Mouse (Mus musculus): ENCODE data around the gene Fkbp15. TPM values are rescaled to one million over a fixed set of nuclear protein-coding genes. Genes with fewer than 3 reads are reported as not detected.

The Fkbp15 gene
- polyA plus RNA-seq, 1 experiment from 2014 or later: 23.0 TPM

- Histone ChIP-seq H3K9me3 (ENCODE audit: control insufficient read depth, low read length) (no peaks in the 10 kb centered on the region), H3K9ac (replicated peaks; ENCODE audit: low read length) (no peak overlapping the region), H3K36me3 (ENCODE audit: control insufficient read depth, insufficient read depth, low read length) (peaks cover 71% of the 10 kb centered on the region), H3K4me2 (ENCODE audit: low read length) (no peak overlapping the region), H3K4me3 (replicated peaks; ENCODE audit: low read depth, low read length) (no peak overlapping the region), H3K4me1 (ENCODE audit: control insufficient read depth, insufficient read depth, low read length) (no peaks in the 10 kb centered on the region), H3K27ac (replicated peaks; ENCODE audit: low read depth, low read length) (no peak overlapping the region), H3K27me3 (ENCODE audit: control insufficient read depth, insufficient read depth, low read length) (no peaks in the 10 kb centered on the region)
- DNase-seq: no peak
- 93% methylated on average over 3 of the region's 3 CpGs for WGBS
- no peak for ATAC-seq (ENCODE audit: low FRiP score, low TSS enrichment)
Measured at GRCm38 (mm10) chr4:62297280-62298130, 62.8 kb downstream of the Fkbp15 start.

- Histone ChIP-seq H3K9ac (replicated peaks; ENCODE audit: low read length) (no peak overlapping the region), H3K4me3 (replicated peaks; ENCODE audit: low read depth, low read length) (no peak overlapping the region), H3K4me1 (ENCODE audit: control insufficient read depth, insufficient read depth, low read length) (no peaks in the 10 kb centered on the region), H3K27ac (replicated peaks; ENCODE audit: low read depth, low read length) (no peak overlapping the region), H3K27me3 (ENCODE audit: control insufficient read depth, insufficient read depth, low read length) (no peaks in the 10 kb centered on the region), H3K36me3 (ENCODE audit: control insufficient read depth, insufficient read depth, low read length) (peaks cover 45% of the 10 kb centered on the region), H3K4me2 (ENCODE audit: low read length) (no peak overlapping the region), H3K9me3 (ENCODE audit: control insufficient read depth, low read length) (no peaks in the 10 kb centered on the region)
- WGBS: 93% methylated on average over 1 of the region's 1 CpGs
- ATAC-seq (ENCODE audit: low FRiP score, low TSS enrichment): no peak
- DNase-seq: no peak
Measured at GRCm38 (mm10) chr4:62294741-62295140, 65.6 kb downstream of the Fkbp15 start.

DNA sequence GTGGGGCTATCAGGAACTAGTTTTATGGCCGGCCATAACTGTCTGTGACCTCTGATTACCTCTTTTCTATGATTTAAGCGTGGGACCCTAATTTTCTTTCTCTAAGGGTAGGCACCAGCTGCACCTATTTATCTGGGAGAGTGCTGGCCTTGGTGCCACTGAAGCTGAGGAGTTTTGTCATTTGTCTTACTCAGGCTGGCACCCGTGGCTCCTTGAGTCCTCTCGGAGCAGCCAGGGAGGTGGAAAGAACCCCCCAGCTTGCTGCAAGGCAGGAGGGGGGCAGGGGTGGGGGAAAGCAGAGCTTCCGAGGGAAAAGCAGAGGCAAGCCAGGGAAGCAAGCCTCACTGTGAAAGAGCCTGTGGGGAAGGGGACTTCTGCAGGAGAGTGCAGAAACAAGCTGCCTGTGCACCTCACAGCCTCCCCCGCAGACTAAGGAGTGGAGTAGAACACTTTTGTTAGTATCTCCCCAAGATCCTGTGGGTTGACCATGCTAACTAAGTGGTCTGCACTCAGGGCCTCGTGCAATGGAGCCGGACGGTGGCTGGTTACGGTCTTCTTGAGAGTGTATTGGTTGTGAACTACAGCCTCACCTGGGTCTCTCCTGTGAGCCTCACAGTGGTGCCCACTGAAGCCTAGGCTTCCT is 67.0 kb downstream of the Fkbp15 start:
- H3K4me2 ChIP-seq (ENCODE audit: low read length): no peak overlapping the region
- no peaks in the 10 kb centered on the region for H3K4me1 ChIP-seq (ENCODE audit: control insufficient read depth, insufficient read depth, low read length)
- H3K9me3 ChIP-seq (ENCODE audit: control insufficient read depth, low read length): no peaks in the 10 kb centered on the region
- no peaks in the 10 kb centered on the region for H3K27me3 ChIP-seq (ENCODE audit: control insufficient read depth, insufficient read depth, low read length)
- ATAC-seq (ENCODE audit: low FRiP score, low TSS enrichment) (no peak), DNase-seq (no peak)
- 75% methylated on average over 10 of the region's 10 CpGs for WGBS
- H3K9ac ChIP-seq (replicated peaks; ENCODE audit: low read length): no peak overlapping the region
- H3K4me3 ChIP-seq (replicated peaks; ENCODE audit: low read depth, low read length): no peak overlapping the region
- H3K27ac ChIP-seq (replicated peaks; ENCODE audit: low read depth, low read length): no peak overlapping the region
- peaks cover 32% of the 10 kb centered on the region for H3K36me3 ChIP-seq (ENCODE audit: control insufficient read depth, insufficient read depth, low read length)

DNA sequence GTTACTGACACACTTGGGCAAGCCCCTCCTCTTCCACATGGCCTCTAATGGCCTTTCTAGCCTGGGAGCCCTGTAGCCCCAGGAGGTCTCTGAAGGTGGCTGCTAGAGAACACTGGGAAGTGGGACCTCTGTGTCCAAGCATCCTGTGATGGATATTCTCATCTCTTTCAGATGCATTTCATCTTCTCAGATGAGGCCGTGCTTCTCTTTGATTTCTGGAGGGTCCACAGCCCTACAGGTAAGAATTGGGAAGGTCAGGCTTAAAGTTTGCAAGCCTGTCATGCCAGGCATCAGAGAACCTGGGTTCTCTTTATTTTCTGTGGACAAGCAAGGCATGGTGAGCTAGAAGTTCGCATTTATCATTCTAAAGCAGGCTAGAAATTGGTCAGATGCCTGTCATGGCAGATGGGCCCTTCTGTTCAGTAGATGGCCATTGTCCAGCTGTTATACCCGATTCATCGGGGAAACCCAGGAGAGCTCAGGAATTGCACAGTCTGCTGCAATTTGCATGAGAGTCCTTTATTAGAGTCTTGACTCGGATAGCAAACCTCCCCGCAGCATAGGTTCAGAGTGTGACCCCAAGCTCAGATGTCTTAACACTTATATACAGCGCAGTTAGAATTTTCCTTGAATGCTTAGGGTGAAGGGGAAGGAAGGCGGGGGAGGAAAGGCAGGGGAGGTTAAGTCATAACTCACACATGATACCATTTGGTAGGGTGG is 67.7 kb downstream of the Fkbp15 start:
- ATAC-seq (ENCODE audit: low FRiP score, low TSS enrichment): no peak
- no peaks in the 10 kb centered on the region for H3K27me3 ChIP-seq (ENCODE audit: control insufficient read depth, insufficient read depth, low read length)
- no peak for DNase-seq
- H3K9ac ChIP-seq (replicated peaks; ENCODE audit: low read length): no peak overlapping the region
- H3K4me2 ChIP-seq (ENCODE audit: low read length): no peak overlapping the region
- H3K4me1 ChIP-seq (ENCODE audit: control insufficient read depth, insufficient read depth, low read length): 0 out of 2 replicates have a peak, but pooled peaks cover 4% of the 10 kb centered on the region
- no peak overlapping the region for H3K27ac ChIP-seq (replicated peaks; ENCODE audit: low read depth, low read length)
- WGBS: 68% methylated on average over 8 of the region's 8 CpGs
- peaks cover 27% of the 10 kb centered on the region for H3K36me3 ChIP-seq (ENCODE audit: control insufficient read depth, insufficient read depth, low read length)
- H3K9me3 ChIP-seq (ENCODE audit: control insufficient read depth, low read length): no peaks in the 10 kb centered on the region
- H3K4me3 ChIP-seq (replicated peaks; ENCODE audit: low read depth, low read length): no peak overlapping the region

DNA sequence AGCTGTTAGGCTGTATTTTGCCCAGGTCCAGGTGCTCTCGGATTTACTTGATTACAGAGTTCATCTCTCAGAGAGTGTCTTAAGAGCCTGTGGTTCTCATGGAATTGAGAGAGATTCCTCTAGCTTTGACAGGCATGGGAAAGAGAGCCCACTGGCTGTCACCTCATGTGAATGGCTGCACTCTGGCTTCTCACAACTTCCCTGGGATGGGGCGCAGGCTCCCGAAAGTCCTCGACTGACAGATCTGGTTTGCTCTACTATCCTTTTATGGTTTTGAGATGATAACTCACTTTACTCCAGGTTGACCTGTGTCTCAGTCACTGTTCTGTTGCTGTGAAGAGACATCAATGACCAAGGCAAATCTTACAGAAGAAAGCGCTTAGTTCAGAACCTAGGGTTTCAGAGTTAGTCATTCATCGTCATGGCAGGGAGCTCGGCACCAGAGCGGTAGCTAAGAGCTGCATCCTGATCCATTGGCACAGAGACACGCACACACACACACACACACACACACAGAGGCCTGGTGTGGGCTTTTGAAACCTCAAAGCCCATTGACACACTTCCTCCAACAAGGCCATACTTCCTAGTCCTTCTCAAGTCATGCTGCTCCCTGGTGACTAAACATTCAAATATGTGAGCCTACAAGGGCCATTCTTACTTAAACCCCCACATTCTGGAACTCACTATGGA is 69.4 kb downstream of the Fkbp15 start:
- peaks cover 10% of the 10 kb centered on the region for H3K36me3 ChIP-seq (ENCODE audit: control insufficient read depth, insufficient read depth, low read length)
- 92% methylated on average over 9 of the region's 9 CpGs for WGBS
- peaks cover 11% of the 10 kb centered on the region; the same call in 1 of the 2 replicates for H3K4me1 ChIP-seq (ENCODE audit: control insufficient read depth, insufficient read depth, low read length)
- DNase-seq (no peak), ATAC-seq (ENCODE audit: low FRiP score, low TSS enrichment) (no peak)
- H3K4me3 ChIP-seq (replicated peaks; ENCODE audit: low read depth, low read length): no peak overlapping the region
- no peak overlapping the region for H3K9ac ChIP-seq (replicated peaks; ENCODE audit: low read length)
- H3K4me2 ChIP-seq (ENCODE audit: low read length): no peak overlapping the region
- H3K27me3 ChIP-seq (ENCODE audit: control insufficient read depth, insufficient read depth, low read length): no peaks in the 10 kb centered on the region
- H3K27ac ChIP-seq (replicated peaks; ENCODE audit: low read depth, low read length): no peak overlapping the region
- no peaks in the 10 kb centered on the region for H3K9me3 ChIP-seq (ENCODE audit: control insufficient read depth, low read length)

DNA sequence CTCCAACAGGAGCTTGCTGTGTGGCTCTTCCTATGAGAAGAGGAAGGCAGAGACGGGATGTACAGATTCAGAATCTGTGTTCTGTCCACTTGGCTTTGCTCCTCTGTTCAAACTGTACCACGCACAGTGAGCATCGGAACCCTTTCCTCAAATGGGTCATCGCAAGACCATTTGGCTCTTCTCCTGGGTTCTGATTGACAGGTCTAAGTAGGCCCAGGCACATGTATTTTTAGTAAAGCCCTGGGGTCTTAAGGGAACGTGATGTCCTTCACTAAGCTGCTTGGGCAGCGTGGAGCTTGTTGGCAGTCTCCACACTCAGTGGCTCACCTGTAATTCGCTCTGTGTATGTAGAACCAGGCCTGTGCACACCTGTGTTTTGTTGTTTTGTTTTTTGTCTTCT is 71.1 kb downstream of the Fkbp15 start:
- no peak overlapping the region for H3K9ac ChIP-seq (replicated peaks; ENCODE audit: low read length)
- H3K27ac ChIP-seq (replicated peaks; ENCODE audit: low read depth, low read length): no peak overlapping the region
- H3K4me2 ChIP-seq (ENCODE audit: low read length): no peak overlapping the region
- no peak overlapping the region for H3K4me3 ChIP-seq (replicated peaks; ENCODE audit: low read depth, low read length)
- peaks cover 14% of the 10 kb centered on the region; the same call in 1 of the 2 replicates for H3K4me1 ChIP-seq (ENCODE audit: control insufficient read depth, insufficient read depth, low read length)
- H3K27me3 ChIP-seq (ENCODE audit: control insufficient read depth, insufficient read depth, low read length): no peaks in the 10 kb centered on the region
- H3K9me3 ChIP-seq (ENCODE audit: control insufficient read depth, low read length): no peaks in the 10 kb centered on the region
- 87% methylated on average over 7 of the region's 7 CpGs for WGBS
- ATAC-seq (ENCODE audit: low FRiP score, low TSS enrichment): no peak
- peaks cover 9% of the 10 kb centered on the region for H3K36me3 ChIP-seq (ENCODE audit: control insufficient read depth, insufficient read depth, low read length)
- no peak for DNase-seq

GRCm38 (mm10) chr4:62286992-62287900 is 73.1 kb downstream of the Fkbp15 start:
- Histone ChIP-seq H3K36me3 (ENCODE audit: control insufficient read depth, insufficient read depth, low read length) (no peaks in the 10 kb centered on the region), H3K9ac (replicated peaks; ENCODE audit: low read length) (peak overlapping the region; percentile 60), H3K4me1 (ENCODE audit: control insufficient read depth, insufficient read depth, low read length) (peaks cover 14% of the 10 kb centered on the region; the same call in 1 of the 2 replicates), H3K27ac (replicated peaks; ENCODE audit: low read depth, low read length) (0 out of 2 replicates have a peak overlapping the region, but pooled peaks have one; percentile 21), H3K9me3 (ENCODE audit: control insufficient read depth, low read length) (no peaks in the 10 kb centered on the region), H3K27me3 (ENCODE audit: control insufficient read depth, insufficient read depth, low read length) (no peaks in the 10 kb centered on the region), H3K4me3 (replicated peaks; ENCODE audit: low read depth, low read length) (peak overlapping the region; percentile 75), H3K4me2 (ENCODE audit: low read length) (peak overlapping the region; percentile 76)
- ATAC-seq (ENCODE audit: low FRiP score, low TSS enrichment) (no peak), DNase-seq (peak; percentile 34)
- 16% methylated on average over 12 of the region's 12 CpGs for WGBS

Data from midbrain, embryonic 14.5 days (tissue).